Mouse (Mus musculus) lung, postnatal 14 days (tissue): ENCODE measurements around the gene Olfr527.

Source experiments
- DNase-seq: peaks from one replicate; pipeline ENCODE4 v3.0.0; 2021

The Olfr527 gene

GRCm38 (mm10) chr7:140333717-140334116, at the start of gene Olfr527:
Olfr527 (plus strand) TSS chr7:140334017.
- no peak for DNase-seq

DNA sequence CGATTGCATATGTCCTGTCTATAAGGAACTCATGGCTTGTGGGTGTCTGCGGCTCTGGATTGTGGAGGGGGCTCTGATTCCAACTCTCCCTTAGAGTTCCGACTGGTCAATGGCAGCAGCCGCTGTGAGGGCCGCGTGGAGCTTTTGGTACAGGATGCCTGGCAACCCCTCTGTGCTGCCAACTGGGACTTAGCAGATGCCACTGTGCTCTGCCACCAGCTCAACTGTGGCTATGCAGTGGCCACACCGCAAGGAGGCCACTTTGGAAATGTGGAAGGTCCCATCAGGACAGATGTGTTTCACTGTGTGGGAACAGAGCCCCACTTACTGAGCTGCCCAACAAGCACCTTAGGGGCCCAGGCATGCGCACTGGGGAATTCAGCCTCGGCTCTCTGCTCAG, 38.1 kb upstream of the Olfr527 start:
- no peak for DNase-seq

- no peak for DNase-seq
These were observed 36.9 kb upstream of the Olfr527 start for GRCm38 (mm10) chr7:140296876-140297275.

GRCm38 (mm10) chr7:140299416-140299815, 34.4 kb upstream of the Olfr527 start:
- DNase-seq, result no peak

- DNase-seq, result no peak
These were observed 13.9 kb upstream of the Olfr527 start for GRCm38 (mm10) chr7:140319861-140320385.

DNA sequence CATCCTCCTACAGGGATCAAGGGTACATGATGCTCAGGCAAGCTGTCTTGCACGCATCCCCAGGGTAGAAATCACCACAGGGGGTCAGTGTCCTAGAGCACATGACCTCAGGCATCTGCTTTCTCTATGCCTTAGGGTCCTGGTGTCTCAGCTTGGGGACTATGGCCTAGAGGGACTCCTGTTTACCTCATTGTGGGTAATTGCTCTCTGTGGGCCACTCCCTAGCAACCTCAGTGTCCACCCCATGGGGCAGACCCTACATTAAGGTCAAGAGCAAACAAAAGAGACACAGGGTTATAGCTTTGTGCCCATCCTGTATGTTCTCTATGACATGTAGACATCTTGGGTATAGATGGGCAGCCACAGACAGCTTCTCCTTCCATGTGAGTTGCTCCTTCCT, 13.3 kb upstream of the Olfr527 start, which contains the start of gene Olfr525:
Olfr525 (plus strand) TSS at position 301 of the 400 bp plus-strand sequence.
- no peak for DNase-seq

GRCm38 (mm10) chr7:140321135-140321534, 12.7 kb upstream of the Olfr527 start:
- DNase-seq, result no peak

- DNase-seq, result no peak
These were observed 4.0 kb upstream of the Olfr527 start for GRCm38 (mm10) chr7:140329766-140330304.

DNA sequence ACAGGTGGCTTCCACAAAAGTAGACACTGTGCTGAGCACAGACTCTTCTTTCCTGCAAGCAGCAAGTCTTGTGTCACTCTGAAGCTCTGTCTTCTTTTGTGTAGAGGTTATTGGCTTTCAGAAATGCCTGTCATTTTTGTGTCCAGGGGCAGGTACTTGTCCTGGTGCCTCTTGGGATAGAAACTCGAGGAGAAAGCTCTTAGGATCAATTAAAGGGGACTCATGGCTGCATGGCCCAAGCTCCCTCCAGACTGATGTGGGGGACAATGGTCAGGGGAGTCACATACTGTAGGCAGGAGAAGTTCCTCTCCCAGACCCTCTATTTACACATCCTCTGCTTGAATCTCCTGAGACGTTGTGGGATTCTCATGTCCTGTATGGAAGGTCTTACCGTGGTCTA, 27.8 kb downstream of the Olfr527 start, which contains the start of gene Olfr60:
Olfr60 (minus strand) TSS at position 101 of the 400 bp plus-strand sequence.
- DNase-seq, result no peak

- no peak for DNase-seq
These were observed 40.5 kb downstream of the Olfr527 start for GRCm38 (mm10) chr7:140374300-140374699.

DNA sequence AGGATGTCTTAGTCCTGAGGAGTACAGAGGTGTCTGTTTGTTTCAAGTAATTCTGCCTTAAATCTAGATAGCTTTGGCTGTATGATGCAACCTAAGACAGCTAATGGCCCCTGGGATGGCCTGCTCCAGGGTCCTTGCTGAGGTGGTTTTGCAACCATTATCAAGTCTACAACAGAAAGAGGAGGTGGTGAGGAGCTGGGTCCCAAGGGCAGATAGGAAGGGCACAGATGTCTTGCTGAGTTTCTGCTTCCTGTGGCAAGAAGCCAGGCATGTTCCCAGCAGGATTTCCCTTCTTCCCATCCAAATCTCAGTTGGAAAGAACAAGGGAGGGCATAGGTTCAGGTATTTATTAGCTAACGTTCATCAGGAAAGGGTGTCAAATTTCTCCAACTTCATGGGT, 42.4 kb downstream of the Olfr527 start, which contains the start of gene Olfr530:
Olfr530 (minus strand) TSS at position 101 of the 400 bp plus-strand sequence.
- no peak for DNase-seq

DNA sequence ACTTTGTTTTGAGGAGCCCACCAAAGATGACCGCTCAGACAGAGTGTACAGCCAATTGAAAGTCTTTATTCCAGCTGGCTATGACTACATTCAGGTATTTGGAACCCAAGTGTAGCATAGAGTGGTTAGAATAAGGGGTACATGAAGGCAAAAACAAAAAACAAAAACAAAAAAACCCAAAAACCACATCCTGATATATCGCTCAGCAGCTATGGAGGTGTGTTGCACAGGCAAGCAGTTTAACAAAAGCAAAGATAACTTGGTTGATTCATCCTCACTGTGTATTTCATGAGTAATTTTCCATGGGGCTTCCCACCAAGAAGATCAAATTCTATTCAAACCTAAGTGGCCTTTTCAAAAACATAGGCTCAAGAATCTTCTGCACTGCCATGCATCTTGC, 43.1 kb downstream of the Olfr527 start:
- DNase-seq, result no peak
